Mouse (Mus musculus) right cerebral cortex, postnatal 4 days (tissue): ENCODE data around the gene Ezh2.
A peak's percentile ranks its signal among the peaks of the same experiment; 100 is the strongest.
"Not testable (repeated sequence)": the region's sequence is repeated elsewhere in the genome, so short reads cannot be mapped to it uniquely, and the experiment has no call there.

Source experiments
- DNase-seq: peaks from one replicate; pipeline ENCODE4 v3.0.0-alpha.2; 2022

The Ezh2 gene

GRCm38 (mm10) chr6:47594926-47595623 lies at the start of gene Ezh2:
Ezh2 (minus strand) TSS chr6:47595341.
- peak; percentile 98 for DNase-seq

DNA sequence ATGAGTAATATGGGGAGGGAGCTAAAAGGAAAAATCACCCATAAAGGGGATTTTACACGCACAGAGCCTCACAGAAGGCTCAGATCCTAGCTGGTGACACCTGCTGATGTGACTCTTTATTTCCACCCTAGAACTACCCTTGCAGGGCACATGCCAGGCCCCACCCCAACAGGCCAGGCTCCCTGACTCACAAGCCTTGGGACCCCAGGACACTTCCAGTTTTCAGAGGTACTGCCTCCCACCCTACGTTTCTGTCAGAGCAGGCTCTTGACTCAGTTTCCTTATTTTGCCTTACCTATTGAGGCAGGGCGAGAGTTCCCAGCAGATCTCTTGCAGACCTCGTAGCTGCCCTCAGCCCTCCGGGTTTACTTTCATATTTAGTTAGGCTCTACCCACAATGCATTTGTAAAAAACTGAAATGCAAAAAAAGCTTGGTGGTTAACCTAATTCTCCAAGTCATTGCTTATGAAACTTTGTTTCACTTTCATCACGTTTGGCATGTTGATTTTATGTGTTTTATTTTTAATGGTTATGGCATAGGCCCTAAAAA lies 41.5 kb upstream of the Ezh2 start:
- DNase-seq: no peak

GRCm38 (mm10) chr6:47635995-47636526 lies 40.9 kb upstream of the Ezh2 start:
- no peak for DNase-seq

- DNase-seq: no peak
These were observed 40.3 kb upstream of the Ezh2 start for GRCm38 (mm10) chr6:47635207-47635994.

DNA sequence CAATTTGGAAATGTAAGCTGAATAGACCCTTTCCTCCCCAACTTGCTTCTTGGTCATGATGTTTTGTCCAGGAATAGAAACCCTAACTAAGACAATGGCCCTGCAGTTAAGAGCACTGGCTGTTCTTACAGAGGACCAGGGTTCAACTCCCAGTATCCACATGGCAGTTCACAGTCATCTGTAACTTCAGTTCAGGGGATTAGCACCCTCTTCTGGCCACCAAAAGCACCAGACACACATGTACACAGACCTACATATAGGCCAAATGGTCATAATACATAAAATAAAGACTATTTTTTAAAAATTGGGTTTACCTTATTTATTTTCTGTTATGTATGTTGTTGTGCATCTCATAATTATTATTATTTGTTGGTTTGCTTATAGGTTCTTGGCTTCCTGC lies 38.3 kb upstream of the Ezh2 start:
- no peak for DNase-seq

- DNase-seq: not testable (repeated sequence)
These were observed 34.9 kb upstream of the Ezh2 start for GRCm38 (mm10) chr6:47630061-47630460.

GRCm38 (mm10) chr6:47627978-47628377 lies 32.8 kb upstream of the Ezh2 start:
- no peak for DNase-seq

DNA sequence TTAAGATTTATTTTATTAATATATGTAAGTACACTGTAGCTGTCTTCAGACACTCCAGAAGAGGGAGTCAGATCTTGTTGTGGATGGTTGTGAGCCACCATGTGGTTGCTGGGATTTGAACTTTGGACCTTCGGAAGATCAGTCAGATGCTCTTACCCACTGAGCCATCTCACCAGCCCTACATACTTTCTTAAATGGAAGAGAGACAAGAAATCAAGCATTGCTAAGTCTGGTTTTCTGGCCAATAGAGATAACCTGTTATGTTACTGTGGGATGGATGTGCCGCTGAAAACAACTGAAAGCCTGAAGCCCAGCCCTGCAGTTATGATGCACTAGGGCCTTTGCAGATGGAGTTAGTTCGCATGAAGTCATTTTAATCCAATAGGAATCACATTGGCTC lies 31.8 kb upstream of the Ezh2 start:
- DNase-seq: not testable (repeated sequence)

GRCm38 (mm10) chr6:47621039-47621438 lies 25.9 kb upstream of the Ezh2 start:
- no peak for DNase-seq

DNA sequence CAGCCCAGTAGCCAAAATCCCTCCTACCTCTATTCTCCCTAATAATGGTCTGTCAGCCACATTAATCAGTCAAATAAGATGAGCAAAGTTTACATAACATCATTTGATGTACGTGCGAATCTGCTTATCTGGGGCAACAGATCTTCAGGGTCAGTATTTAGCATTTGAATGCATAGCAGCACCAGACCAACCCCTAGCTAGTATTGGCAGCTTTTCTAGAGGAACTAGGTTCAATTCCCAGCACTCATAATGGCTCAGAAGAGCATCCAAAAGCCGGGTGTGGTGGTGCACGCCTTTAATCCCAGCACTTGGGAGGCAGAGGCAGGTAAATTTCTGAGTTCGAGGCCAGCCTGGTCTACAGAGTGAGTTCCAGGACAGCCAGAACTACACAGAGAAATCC lies 13.2 kb upstream of the Ezh2 start:
- DNase-seq: not testable (repeated sequence)

GRCm38 (mm10) chr6:47601931-47602330 lies 6.8 kb upstream of the Ezh2 start:
- DNase-seq: no peak

DNA sequence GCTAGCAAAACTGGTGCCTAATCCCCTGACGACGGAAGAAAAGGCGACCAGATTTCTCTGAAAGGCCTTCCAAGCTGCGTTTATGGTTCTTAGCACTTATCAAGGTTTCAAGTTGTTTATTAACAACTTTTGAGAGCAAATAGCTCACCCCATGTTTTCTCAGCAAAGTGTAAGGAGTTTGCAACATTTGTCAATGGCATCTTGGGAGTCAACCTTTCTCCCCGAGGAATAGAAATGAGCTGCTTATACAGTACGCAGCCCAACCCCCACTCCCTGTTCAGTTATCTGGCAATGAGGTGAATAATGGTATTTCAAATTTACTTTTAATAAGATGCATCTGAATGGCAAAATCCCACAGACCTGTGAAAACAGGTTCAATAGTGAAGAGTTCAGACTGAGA lies 555 bp upstream of the Ezh2 start:
- DNase-seq: peak; percentile 3

GRCm38 (mm10) chr6:47594141-47594835 lies 853 bp downstream of the Ezh2 start:
- peak; percentile 63 for DNase-seq

DNA sequence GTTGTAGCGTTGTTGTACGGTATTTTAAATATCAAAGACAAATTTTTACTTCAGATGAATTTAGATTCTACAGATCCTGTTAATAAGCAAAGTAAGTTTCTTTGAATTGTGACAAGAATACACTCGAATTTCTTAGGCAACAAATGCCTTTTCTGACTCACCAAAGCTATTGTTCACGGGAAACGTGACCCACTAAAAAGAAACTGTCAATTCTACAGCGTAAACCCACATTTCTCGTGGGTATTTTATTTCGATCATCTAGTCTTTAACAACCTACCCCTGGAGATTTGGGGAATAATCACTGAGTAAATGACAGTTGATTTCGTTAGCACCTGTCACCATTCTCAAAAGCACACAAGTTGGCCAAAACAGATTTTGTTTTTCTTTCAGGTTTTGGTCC lies 1.6 kb downstream of the Ezh2 start:
- DNase-seq: no peak

DNA sequence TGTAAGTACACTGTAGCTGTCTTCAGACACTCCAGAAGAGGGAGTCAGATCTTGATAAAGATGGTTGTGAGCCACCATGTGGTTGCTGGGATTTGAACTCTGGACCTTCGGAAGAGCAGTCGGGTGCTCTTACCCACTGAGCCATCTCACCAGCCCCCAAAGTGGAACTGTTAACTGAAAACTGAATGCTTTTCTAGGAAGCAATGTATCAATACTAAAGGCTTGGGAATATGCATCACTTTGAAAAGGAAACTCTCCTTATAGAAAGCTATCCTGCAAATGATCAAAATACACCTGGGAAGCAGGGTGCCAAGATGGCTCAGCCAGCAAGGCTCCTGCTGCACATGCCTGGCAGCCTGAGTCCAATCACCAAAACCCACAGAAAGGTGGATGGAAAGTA lies 7.8 kb downstream of the Ezh2 start:
- not testable (repeated sequence) for DNase-seq

- no peak for DNase-seq
These were observed 22.3 kb downstream of the Ezh2 start for GRCm38 (mm10) chr6:47572887-47573286.

DNA sequence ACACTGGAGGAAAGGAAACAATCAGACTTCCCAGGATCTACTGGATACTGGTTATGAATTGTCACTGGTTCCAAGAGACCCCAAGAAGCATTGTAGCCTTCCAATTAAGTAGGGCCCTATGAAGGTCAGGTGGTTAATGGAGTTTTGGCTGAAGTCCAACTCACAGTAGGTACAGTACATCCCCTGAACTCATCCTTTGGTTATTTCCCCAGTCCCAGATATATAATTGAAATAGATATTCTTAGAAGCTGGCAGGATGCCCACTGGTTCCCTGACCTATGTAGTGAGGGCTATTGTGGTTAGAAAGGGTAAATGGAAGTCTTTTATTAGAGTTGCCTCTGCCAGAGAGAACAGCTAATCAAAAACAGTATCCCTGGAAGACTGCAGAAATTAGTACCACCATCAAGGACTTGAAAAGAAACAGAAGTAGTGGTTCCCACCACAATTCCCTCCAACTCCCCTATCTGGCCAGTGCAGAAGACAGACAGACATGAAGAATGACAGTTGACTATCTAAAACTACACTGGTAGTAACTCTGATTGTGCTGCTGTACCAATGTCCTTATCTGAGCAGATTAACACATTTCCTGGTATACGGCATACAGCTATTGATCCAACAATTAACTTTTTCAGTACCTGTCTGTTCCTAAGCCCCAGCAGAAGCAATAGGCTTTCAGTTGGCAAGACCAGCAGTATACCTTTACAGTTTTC lies 29.7 kb downstream of the Ezh2 start:
- no peak for DNase-seq

DNA sequence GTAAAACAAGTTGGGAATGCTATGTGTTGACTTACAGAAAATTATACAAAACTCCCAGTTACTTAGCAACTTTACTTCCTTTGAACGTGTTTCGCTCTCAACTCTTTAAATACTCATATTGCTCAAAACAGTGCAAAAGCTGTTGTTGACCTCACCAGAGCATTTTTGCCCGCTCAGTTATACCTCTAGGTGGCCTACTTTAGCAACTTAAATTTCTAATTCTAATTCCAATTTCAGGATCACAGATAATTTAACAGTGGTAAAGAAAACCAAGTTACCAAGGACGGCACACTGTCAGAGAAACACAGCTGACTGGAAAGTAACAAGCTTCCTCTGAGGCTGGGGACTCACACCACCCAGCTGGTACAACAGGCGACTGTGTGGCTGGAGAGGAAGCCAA lies 33.7 kb downstream of the Ezh2 start:
- DNase-seq: no peak

DNA sequence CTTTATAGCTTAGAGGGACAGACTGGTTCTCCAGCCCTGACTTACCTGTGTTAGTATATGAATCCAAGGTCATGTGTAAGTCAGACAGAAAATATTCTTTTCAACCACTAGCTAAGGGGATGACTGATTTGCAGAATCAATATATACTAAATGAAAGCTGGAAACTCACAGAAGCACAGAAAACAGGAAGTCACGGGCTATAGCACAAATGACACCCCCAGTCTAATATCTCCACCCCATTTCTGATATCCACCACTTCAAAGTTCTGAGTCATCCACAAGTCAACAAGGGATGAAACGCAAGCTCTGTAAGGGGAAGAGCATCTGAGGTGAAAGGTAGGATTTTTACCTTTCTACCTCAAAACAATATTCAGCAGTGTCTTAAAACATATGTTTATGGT lies 34.3 kb downstream of the Ezh2 start:
- DNase-seq: no peak

- no peak for DNase-seq
These were observed 34.7 kb downstream of the Ezh2 start for GRCm38 (mm10) chr6:47560407-47560806.

- DNase-seq: no peak
These were observed 35.9 kb downstream of the Ezh2 start for GRCm38 (mm10) chr6:47559287-47559686.

DNA sequence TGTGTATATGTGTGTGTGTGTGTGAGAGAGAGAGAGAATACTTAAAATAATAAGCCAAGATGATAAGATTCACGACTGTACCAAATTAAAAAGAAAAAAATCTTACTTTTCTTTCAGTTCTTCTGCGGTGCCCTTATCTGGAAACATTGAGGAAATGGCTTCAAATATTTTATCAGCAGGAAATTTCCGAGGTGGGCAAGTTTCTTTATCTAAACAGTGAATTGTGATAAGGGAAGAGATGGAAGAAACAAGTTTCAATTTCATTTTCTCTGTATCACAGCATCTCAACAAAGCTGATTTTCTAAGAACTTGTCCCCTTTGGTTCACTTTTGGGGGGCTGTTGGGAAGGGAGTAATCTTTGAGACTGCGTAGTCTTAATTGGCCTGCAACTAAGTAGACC lies 42.9 kb downstream of the Ezh2 start:
- DNase-seq: no peak

GRCm38 (mm10) chr6:47535333-47535732 lies 59.8 kb downstream of the Ezh2 start:
- no peak for DNase-seq
